Mouse (Mus musculus) left cerebral cortex, adult 11 months (tissue): Measurements from ENCODE around the gene Enam.
"Not testable (repeated sequence)": the region's sequence is repeated elsewhere in the genome, so short reads cannot be mapped to it uniquely, and the experiment has no call there.

Experiments used
- DNase-seq: peaks from one replicate; pipeline ENCODE4 v3.0.0; 2022; ENCODE audit warnings: low spot score

Gene Enam

DNA sequence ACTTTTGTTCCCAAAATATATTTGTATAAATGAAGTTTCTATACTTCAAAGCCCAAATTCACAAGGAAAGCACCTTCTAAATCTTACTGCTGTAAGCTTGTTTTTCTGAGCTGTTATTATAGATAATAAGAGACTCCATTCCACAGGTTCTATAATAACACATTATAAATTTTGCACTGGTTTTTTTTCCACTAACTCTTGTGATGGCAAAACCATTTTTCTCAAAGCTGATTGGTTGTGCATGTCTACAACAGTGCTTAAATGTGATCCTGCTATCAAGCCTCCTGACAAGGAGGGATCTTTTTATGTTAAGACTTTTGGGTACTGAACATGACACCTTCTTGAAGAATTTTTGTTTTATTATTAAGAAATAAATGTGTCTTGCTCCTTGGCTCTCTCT, at the start of gene Enam:
Gene Enam (plus strand): TSS at position 301 of the 400 bp plus-strand sequence.
- no peak for DNase-seq

- DNase-seq = no peak
Observed at GRCm38 (mm10) chr5:88455691-88456090, 32.1 kb upstream of the Enam start, which contains the start of gene Ambn. TSS of gene Ambn (plus strand) at chr5:88455991.

DNA sequence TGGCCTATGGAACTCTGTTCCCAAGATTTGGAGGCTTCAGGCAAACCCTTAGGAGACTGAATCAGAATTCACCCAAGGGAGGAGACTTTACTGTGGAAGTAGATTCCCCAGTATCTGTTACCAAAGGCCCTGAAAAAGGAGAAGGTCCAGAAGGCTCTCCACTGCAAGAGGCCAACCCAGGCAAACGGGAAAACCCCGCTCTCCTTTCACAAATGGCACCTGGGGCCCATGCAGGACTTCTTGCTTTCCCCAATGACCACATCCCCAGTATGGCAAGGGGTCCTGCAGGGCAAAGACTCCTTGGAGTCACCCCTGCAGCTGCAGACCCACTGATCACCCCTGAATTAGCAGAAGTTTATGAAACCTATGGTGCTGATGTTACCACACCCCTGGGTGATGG, 20.3 kb upstream of the Enam start:
- no peak for DNase-seq

GRCm38 (mm10) chr5:88468807-88469704, 18.7 kb upstream of the Enam start:
- DNase-seq = no peak

DNA sequence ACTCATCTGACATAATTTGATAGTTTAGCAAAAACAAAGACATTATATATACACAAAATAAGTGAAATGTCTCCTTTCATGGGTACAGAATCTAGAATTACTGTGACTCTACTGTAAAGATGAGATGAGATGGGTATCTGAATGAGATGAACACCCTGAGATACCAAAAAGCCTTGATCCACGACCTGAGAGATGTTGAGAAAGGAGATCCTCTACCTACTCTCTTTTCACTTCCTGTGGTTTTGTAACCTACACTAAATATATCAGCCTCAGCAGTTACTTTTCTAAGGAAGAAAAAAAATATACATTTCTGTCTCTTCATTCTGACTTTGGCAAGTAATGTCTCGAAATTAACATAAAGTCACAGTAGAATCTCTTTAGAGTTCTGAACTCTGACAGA, 1.2 kb downstream of the Enam start:
- DNase-seq = no peak

- no peak for DNase-seq
Observed at GRCm38 (mm10) chr5:88491111-88491510, 3.3 kb downstream of the Enam start.

DNA sequence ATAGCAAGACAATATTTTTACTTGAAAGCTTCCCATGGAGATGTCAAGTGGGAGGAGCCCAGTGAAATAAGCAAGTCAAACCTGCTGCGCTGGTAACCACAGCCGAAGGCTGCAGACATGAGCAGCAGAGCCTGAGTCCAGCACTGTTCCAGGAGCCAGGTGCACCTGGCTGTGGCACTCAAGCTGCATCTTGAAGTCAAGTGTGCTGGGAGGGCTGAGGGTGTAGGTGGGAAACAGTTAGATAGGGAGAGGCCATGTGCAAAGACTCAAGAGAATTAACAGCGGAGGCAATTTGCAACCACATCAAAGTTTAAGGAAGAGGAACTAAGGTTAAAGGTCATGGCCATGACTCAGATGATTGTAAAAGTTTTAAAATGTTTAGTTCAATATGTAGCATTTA, 12.0 kb downstream of the Enam start:
- DNase-seq = no peak

DNA sequence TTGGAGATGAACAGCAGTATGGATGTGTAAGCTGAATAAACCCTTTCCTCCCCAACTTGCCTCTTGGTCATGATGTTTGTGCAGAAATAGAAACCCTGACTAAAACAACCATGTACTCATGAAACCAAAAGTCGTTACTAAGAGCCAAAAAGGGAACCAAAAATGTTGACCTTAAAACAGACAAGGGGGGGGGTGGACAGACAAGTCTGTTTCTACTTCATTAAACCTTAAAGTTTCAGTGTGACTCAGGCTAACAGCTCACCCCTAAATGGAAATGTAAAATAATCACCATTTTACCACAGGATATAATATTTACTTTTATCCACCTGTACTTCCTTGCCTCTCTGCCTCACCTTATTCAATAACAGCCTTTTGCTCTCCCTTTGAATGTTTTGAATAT, 20.8 kb downstream of the Enam start:
- DNase-seq = no peak

GRCm38 (mm10) chr5:88508990-88509389, 21.2 kb downstream of the Enam start:
- DNase-seq = no peak

GRCm38 (mm10) chr5:88519232-88519631, 31.5 kb downstream of the Enam start:
- DNase-seq = no peak

DNA sequence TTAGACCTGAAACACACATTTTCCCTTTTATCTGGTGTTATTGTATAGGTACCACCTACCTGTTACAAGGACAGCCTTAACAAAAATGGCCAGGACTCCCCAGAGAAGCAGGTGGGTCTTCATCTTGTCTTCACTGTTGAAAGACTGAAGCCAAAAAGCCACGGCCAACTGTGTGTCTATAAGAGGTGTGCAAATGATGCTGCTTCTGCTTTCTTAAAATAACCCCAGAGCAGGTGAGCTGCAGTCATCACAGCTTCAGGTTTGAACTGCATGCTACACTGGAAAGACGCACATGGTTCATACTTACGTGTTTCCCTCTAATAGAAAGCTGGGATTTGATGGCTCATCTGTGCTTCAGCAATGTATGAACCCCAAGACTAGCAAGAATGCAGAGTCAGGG, 39.9 kb downstream of the Enam start, which contains the start of gene Jchain:
Gene Jchain (minus strand): TSS at position 235 of the 400 bp plus-strand sequence.
- DNase-seq = no peak

GRCm38 (mm10) chr5:88530908-88531307, 43.1 kb downstream of the Enam start:
- no peak for DNase-seq

- DNase-seq = no peak
Observed at GRCm38 (mm10) chr5:88534697-88535096, 46.9 kb downstream of the Enam start.

GRCm38 (mm10) chr5:88540845-88541244, 53.1 kb downstream of the Enam start:
- no peak for DNase-seq

GRCm38 (mm10) chr5:88542651-88543282, 55.0 kb downstream of the Enam start:
- DNase-seq = no peak

- not testable (repeated sequence) for DNase-seq
Observed at GRCm38 (mm10) chr5:88544411-88544810, 56.6 kb downstream of the Enam start.

GRCm38 (mm10) chr5:88545536-88545935, 57.8 kb downstream of the Enam start:
- no peak for DNase-seq

DNA sequence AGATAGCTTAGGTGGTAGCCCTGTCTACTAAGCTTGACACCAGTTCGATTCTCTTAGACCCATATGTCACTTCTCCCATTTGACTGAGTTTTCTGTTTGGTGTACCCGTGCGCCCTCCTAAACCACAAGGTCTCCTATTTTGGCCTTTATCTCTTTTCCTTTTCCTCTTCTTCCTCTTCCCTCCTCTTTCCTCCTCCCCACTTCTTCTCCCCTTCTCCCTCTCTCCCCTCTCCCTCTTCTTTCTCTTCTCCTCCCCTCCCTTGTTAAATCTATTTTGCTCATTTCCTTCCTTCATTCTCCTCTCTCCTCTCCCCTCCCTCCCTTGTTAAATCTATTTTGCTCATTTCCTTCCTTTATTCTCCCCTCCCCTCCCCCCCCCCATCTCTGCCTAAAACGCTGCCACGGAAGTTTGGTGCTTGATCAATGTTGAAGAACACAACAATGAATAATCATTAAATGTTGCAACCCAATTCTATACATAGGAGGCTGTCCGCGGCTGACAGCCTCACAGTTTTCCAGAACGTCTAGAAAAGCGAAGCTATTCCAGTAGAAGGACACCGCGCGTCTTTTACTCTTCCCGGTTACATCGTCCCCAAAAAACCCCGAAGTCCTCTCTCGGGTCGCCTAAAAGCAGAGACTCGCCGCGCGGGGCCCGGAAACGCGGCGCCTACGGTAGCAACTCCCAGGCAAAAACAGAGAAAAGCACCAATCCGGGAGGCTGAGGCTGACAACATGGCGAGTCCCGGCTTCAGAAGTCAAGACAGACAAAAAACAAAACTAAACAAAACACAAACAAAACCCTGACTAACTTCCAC, 65.7 kb downstream of the Enam start:
- no peak for DNase-seq

GRCm38 (mm10) chr5:88554086-88554886, 66.5 kb downstream of the Enam start, which contains the start of gene Utp3:
TSS of gene Utp3 (plus strand) at chr5:88554462.
- DNase-seq = peak; percentile 86
